Mouse (Mus musculus) thymus, adult 2 months (tissue): Measurements from ENCODE around the gene Gpn3. TPM values are rescaled to one million over a fixed set of nuclear protein-coding genes. Genes with fewer than 3 reads are reported as not detected.
"Not testable (repeated sequence)": the region's sequence is repeated elsewhere in the genome, so short reads cannot be mapped to it uniquely, and the experiment has no call there.

Experiments
- DNase-seq: peaks from one replicate; pipeline ENCODE4 v3.0.0; 2021
- H3K27ac ChIP-seq: fragments of 200-500 bp; 2 replicates; pipeline ENCODE4 v1.5.1; 2012; ENCODE audit warnings: low read length, control low read depth; ENCODE audit not compliant: control insufficient read depth, insufficient read depth
- H3K27me3 ChIP-seq: fragments of 200-500 bp; 2 replicates; pipeline ENCODE4 v1.6.1; 2012; ENCODE audit warnings: mild to moderate bottlenecking, low read length, moderate library complexity, mixed read lengths; ENCODE audit not compliant: control insufficient read depth, insufficient read depth
- H3K36me3 ChIP-seq: fragments of 200-500 bp; 2 replicates; pipeline ENCODE4 v1.6.1; 2012; ENCODE audit warnings: mild to moderate bottlenecking, low read length, moderate library complexity; ENCODE audit not compliant: control insufficient read depth, insufficient read depth
- H3K4me1 ChIP-seq: fragments of 200-500 bp; replicated peaks from 2 replicates; pipeline ENCODE4 v1.6.1; 2012; ENCODE audit warnings: low read length; ENCODE audit not compliant: control insufficient read depth, insufficient read depth
- H3K4me3 ChIP-seq: fragments of 200-500 bp; 2 replicates; pipeline ENCODE4 v1.5.1; 2012; ENCODE audit warnings: mild to moderate bottlenecking, low read length, control low read depth, moderate library complexity; ENCODE audit not compliant: control insufficient read depth, insufficient read depth
- CTCF ChIP-seq: fragments of 200-500 bp; IDR thresholded peaks from 2 replicates; pipeline ENCODE4 v1.5.1; 2012; ENCODE audit warnings: mild to moderate bottlenecking, control low read depth, low read length, moderate library complexity, borderline replicate concordance; ENCODE audit not compliant: control insufficient read depth, poor library complexity, insufficient read depth; ENCODE audit errors: extremely low read depth
- POLR2A ChIP-seq: fragments of 200-500 bp; IDR thresholded peaks from 2 replicates; pipeline ENCODE4 v1.6.1; 2012; ENCODE audit warnings: mild to moderate bottlenecking, low read length, control low read depth, moderate library complexity; ENCODE audit not compliant: control insufficient read depth, poor library complexity, insufficient read depth; ENCODE audit errors: extremely low read depth
- WGBS: fragments of 180-500 bp; shearing (Covaris S2); methylation state at CpG from one replicate; pipeline ENCODE4 v1.1.7; 2018; 5-methylcytosine and 5-hydroxymethylcytosine counted together
- polyA plus RNA-seq: library from polyadenylated mRNA; depleted of rRNA; stranded (reverse); fragments of >200 nt; gene quantifications from 2 replicates; pipeline ENCODE4 v1.2.3, GENCODE M21; 2012

Gpn3 gene
- polyA plus RNA-seq, 1 experiment, result 103 TPM

- Histone ChIP-seq H3K36me3 (no peaks in the 10 kb centered on the region; the same call in 1 of the 2 replicates), H3K4me3 (no peak overlapping the region), H3K4me1 (no peaks in the 10 kb centered on the region), H3K27me3 (no peaks in the 10 kb centered on the region), H3K27ac (no peak overlapping the region)
- no peak for TF ChIP-seq POLR2A
- TF ChIP-seq CTCF, result no peak
- 95% methylated on average over 12 of the region's 12 CpGs for WGBS
- no peak for DNase-seq
These were observed 43.8 kb downstream of the Gpn3 start for GRCm38 (mm10) chr5:122415465-122415864.

DNA sequence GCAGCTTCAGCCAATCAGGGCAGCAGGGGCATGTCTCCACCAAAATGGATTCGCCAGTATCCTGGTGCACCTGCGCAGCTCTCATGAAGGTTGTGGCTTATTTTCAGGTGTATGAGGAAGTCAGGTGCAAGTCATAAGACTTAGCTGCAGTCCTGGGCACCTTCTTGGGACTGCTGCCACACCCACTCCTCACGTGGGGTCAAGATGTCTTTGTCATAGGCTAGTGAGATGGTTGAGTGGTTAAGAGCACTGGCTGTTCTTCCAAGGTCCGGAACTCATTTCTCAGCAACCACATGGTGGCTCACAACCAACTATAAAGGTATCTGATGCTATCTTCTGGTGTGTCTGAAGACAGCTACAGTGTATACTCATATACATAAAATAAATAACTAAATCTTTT is 49.0 kb downstream of the Gpn3 start:
- DNase-seq, H3K4me3 ChIP-seq: not testable (repeated sequence)

GRCm38 (mm10) chr5:122421271-122422068 is 49.8 kb downstream of the Gpn3 start, which contains the start of gene Anapc7:
TSS of gene Anapc7 (plus strand) at chr5:122421693.
- Histone ChIP-seq H3K4me3 (peak within 1 kb of the TSS; percentile 88), H3K36me3 (no peaks in the 10 kb centered on the region), H3K27me3 (no peaks in the 10 kb centered on the region), H3K4me1 (peaks cover 13% of the 10 kb centered on the region), H3K27ac (peak within 1 kb of the TSS; percentile 60; the same call in 1 of the 2 replicates)
- TF ChIP-seq CTCF (no peak), POLR2A (no peak)
- 20% methylated on average over 17 of the region's 17 CpGs for WGBS
- no peak for DNase-seq

More for the DNA sequence above, 49.0 kb downstream of the Gpn3 start:
- H3K27me3 ChIP-seq, H3K27ac ChIP-seq, H3K36me3 ChIP-seq: not testable (repeated sequence)
- WGBS, result 64% methylated on average over 4 of the region's 4 CpGs
- peaks cover 13% of the 10 kb centered on the region for H3K4me1 ChIP-seq

- peaks cover 13% of the 10 kb centered on the region for H3K4me1 ChIP-seq
- no peaks in the 10 kb centered on the region for H3K27me3 ChIP-seq
- under 1% methylated on average over 73 of the region's 73 CpGs for WGBS
- peak; percentile 92 for DNase-seq
- no peaks in the 10 kb centered on the region for H3K36me3 ChIP-seq
- peak overlapping the region; percentile 60; the same call in 1 of the 2 replicates for H3K27ac ChIP-seq
- peak overlapping the region; percentile 88 for H3K4me3 ChIP-seq
- peak; percentile 50; the same call in 1 of the 2 replicates for TF ChIP-seq CTCF
- TF ChIP-seq POLR2A, result peak; percentile 41; the same call in 1 of the 2 replicates
These were observed 50.6 kb downstream of the Gpn3 start for GRCm38 (mm10) chr5:122422071-122422964.

- no peak overlapping the region for H3K27ac ChIP-seq
- 10% methylated on average over 15 of the region's 15 CpGs for WGBS
- peaks cover 2% of the 10 kb centered on the region for H3K36me3 ChIP-seq
- DNase-seq, result no peak
- peak overlapping the region; percentile 88 for H3K4me3 ChIP-seq
- no peaks in the 10 kb centered on the region for H3K27me3 ChIP-seq
- TF ChIP-seq POLR2A (no peak), CTCF (no peak)
- peaks cover 13% of the 10 kb centered on the region for H3K4me1 ChIP-seq
These were observed 51.4 kb downstream of the Gpn3 start for GRCm38 (mm10) chr5:122423083-122423482.

- DNase-seq, result no peak
- Histone ChIP-seq H3K4me3 (no peak overlapping the region), H3K4me1 (peaks cover 13% of the 10 kb centered on the region), H3K27me3 (no peaks in the 10 kb centered on the region), H3K27ac (no peak overlapping the region), H3K36me3 (peaks cover 26% of the 10 kb centered on the region)
- WGBS, result 97% methylated on average over 2 of the region's 2 CpGs
- TF ChIP-seq POLR2A, result no peak
- no peak for TF ChIP-seq CTCF
These were observed 53.9 kb downstream of the Gpn3 start for GRCm38 (mm10) chr5:122425550-122425949.
